Mouse (Mus musculus): ENCODE results near the gene Rnf227. TPM values are rescaled to one million over a fixed set of nuclear protein-coding genes. Genes with fewer than 3 reads are reported as not detected.
"Not testable (repeated sequence)": the region's sequence is repeated elsewhere in the genome, so short reads cannot be mapped to it uniquely, and the experiment has no call there.

The Rnf227 gene
- polyA plus RNA-seq, 1 experiment from 2014 or later: 15.2 TPM

DNA sequence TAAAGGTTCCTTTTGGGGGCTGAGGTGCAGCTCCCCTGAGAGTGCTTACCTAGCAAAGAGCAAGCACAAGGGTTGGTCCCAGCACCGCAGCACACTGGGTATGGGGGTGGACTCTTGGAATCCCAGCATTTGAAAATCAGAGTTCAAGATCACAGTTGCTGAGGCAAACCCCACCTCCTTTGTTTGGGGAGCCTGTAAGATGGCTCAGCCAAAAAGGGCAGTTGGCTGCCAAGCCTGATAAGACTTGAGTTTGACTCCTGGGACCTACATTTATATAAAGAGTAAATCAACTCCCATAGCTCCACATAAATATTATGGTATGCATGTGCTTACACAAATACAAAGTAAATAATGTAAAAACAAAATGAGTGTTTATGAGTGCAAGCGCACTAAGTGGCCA lies 34.2 kb upstream of the Rnf227 start:
- Histone ChIP-seq H3K9me3 (ENCODE audit: low read depth, low read length) (no peaks in the 10 kb centered on the region), H3K4me2 (no peak overlapping the region), H3K4me1 (ENCODE audit: insufficient read depth) (no peaks in the 10 kb centered on the region), H3K27me3 (ENCODE audit: insufficient read depth, low read length) (no peaks in the 10 kb centered on the region), H3K36me3 (ENCODE audit: insufficient read depth) (peaks cover 94% of the 10 kb centered on the region), H3K9ac (no peak overlapping the region), H3K4me3 (ENCODE audit: low read depth, low read length) (no peak overlapping the region), H3K27ac (ENCODE audit: low read depth) (no peak overlapping the region)
- no peak for ATAC-seq (ENCODE audit: insufficient read depth)
- WGBS: 89% methylated on average over 2 of the region's 2 CpGs
- no peak for TF ChIP-seq CTCF (IDR thresholded peaks at IDR 0.05; ENCODE audit: low read depth)
- no peak for DNase-seq

DNA sequence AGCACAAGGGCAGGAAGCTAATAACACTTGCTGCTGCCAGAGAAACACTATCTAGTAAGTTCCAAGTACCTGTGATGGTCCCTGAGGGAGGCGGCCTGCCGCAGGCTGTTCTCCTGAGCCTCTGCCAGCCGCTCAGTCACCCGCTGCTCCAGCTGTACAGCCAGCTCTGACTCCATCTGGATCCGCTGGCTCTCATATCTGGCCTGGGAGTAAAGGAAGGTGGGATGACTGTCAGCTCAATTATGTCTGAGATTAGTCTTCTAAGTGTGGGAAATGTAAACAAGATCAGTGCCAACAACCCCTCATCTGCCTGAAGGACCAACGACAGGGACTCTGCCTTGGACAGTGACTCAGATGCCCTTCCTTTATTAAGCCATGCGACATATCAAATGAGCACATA lies 29.0 kb upstream of the Rnf227 start:
- 74% methylated on average over 7 of the region's 7 CpGs for WGBS
- Histone ChIP-seq H3K4me1 (ENCODE audit: insufficient read depth) (no peaks in the 10 kb centered on the region), H3K9ac (no peak overlapping the region), H3K27ac (ENCODE audit: low read depth) (no peak overlapping the region), H3K36me3 (ENCODE audit: insufficient read depth) (peaks cover 81% of the 10 kb centered on the region), H3K4me2 (no peak overlapping the region), H3K9me3 (ENCODE audit: low read depth, low read length) (no peaks in the 10 kb centered on the region), H3K27me3 (ENCODE audit: insufficient read depth, low read length) (no peaks in the 10 kb centered on the region), H3K4me3 (ENCODE audit: low read depth, low read length) (no peak overlapping the region)
- no peak for TF ChIP-seq CTCF (IDR thresholded peaks at IDR 0.05; ENCODE audit: low read depth)
- DNase-seq: no peak
- no peak for ATAC-seq (ENCODE audit: insufficient read depth)

DNA sequence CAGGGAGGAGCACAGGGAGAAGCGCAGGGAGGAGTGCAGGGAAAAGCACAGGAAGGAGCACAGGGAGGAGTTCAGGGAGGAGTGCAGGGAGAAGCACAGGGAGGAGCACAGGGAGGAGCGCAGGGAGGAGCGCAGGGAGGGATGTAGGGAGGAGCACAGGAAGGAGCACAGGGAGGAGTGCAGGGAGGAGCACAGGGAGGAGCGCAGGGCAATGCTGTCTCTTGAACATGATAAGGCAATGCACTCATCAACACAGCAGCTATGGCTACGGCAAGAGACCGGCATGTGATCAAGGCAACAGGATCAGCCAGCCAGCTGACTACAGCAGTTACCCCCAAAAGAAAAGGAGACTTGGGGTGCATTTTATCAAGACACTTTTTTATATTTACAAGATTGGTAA lies 23.9 kb upstream of the Rnf227 start:
- Histone ChIP-seq H3K4me3 (ENCODE audit: low read depth, low read length) (no peak overlapping the region), H3K27me3 (ENCODE audit: insufficient read depth, low read length) (no peaks in the 10 kb centered on the region), H3K9ac (no peak overlapping the region), H3K9me3 (ENCODE audit: low read depth, low read length) (no peaks in the 10 kb centered on the region), H3K36me3 (ENCODE audit: insufficient read depth) (peaks cover 72% of the 10 kb centered on the region), H3K27ac (ENCODE audit: low read depth) (no peak overlapping the region), H3K4me1 (ENCODE audit: insufficient read depth) (no peaks in the 10 kb centered on the region), H3K4me2 (no peak overlapping the region)
- WGBS: 97% methylated on average over 6 of the region's 6 CpGs
- DNase-seq: no peak
- TF ChIP-seq CTCF (IDR thresholded peaks at IDR 0.05; ENCODE audit: low read depth): no peak
- ATAC-seq (ENCODE audit: insufficient read depth): no peak

DNA sequence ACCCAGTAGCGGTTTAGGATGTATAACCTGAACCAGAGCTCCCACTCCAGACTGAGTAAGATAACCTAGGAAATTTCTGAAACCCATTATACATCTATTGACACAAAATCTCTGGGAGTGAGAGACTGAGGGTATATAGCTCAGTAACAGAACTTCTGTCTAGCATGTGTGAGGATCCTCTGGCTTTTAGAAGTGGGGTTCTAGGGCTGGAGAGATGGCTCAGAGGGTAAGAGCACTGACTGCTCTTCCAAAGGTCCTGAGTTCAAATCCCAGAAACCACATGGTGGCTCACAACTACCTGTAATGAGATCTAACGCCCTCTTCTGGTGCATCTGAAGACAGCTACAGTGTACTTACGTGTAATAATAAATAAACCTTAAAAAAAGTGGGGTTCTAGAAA lies 22.3 kb upstream of the Rnf227 start:
- H3K4me2 ChIP-seq; H3K9ac ChIP-seq; H3K27me3 ChIP-seq (ENCODE audit: insufficient read depth, low read length); H3K4me3 ChIP-seq (ENCODE audit: low read depth, low read length); H3K27ac ChIP-seq (ENCODE audit: low read depth); H3K9me3 ChIP-seq (ENCODE audit: low read depth, low read length); ATAC-seq (ENCODE audit: insufficient read depth); DNase-seq: not testable (repeated sequence)
- Histone ChIP-seq H3K36me3 (ENCODE audit: insufficient read depth) (peaks cover 64% of the 10 kb centered on the region), H3K4me1 (ENCODE audit: insufficient read depth) (peaks cover 14% of the 10 kb centered on the region)
- 87% methylated on average over 3 of the region's 3 CpGs for WGBS

DNA sequence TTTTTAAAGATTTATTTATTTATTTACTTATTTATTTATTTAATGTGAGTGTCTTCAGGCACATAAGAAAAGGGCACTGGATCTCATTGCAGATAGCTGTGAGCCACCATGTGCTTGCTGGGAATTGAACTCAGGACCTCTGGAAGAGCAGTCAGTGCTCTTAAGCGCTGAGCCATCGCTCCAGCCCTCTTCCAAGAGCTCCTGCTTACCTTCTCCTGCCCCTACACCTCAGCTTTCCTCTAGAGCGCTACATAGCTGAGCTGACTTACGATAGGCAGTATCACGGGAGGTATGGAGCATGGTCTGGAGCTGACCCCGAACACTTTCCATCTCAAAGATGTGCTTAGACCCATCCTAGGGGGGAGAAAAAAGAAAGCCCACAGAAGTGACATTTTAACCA lies 18.7 kb upstream of the Rnf227 start:
- H3K9me3 ChIP-seq (ENCODE audit: low read depth, low read length): no peaks in the 10 kb centered on the region
- no peak overlapping the region for H3K27ac ChIP-seq (ENCODE audit: low read depth)
- no peak for DNase-seq
- WGBS: 88% methylated on average over 6 of the region's 6 CpGs
- H3K36me3 ChIP-seq (ENCODE audit: insufficient read depth): peaks cover 42% of the 10 kb centered on the region
- H3K9ac ChIP-seq: peak overlapping the region; percentile 82
- H3K4me1 ChIP-seq (ENCODE audit: insufficient read depth): peaks cover 19% of the 10 kb centered on the region
- H3K4me2 ChIP-seq: peak overlapping the region; percentile 76
- ATAC-seq (ENCODE audit: insufficient read depth): no peak
- TF ChIP-seq CTCF (IDR thresholded peaks at IDR 0.05; ENCODE audit: low read depth): no peak
- no peak overlapping the region for H3K4me3 ChIP-seq (ENCODE audit: low read depth, low read length)
- peaks cover 3% of the 10 kb centered on the region for H3K27me3 ChIP-seq (ENCODE audit: insufficient read depth, low read length)

DNA sequence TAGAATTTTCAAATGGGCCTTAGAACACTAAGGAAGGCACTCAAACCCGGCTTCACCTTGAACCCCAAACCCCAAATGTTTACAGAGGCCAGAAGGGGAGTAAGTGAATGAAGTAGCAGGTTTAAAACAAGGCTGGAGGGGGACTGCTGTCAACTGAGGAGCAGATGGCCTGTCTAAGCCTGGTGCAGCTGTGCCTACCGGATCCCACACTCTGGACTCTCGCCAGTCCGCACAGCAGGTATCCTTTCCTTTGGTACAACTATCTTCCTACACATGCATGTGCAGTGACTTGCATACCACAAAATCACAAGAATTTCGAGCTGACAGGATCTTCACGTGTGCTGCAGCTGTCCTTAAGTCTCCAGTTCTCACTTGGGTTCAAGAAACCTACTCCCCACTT lies 18.3 kb upstream of the Rnf227 start:
- H3K9ac ChIP-seq: peak overlapping the region; percentile 82
- peak overlapping the region; percentile 76 for H3K4me2 ChIP-seq
- peaks cover 7% of the 10 kb centered on the region for H3K27me3 ChIP-seq (ENCODE audit: insufficient read depth, low read length)
- 62% methylated on average over 6 of the region's 6 CpGs for WGBS
- no peak overlapping the region for H3K27ac ChIP-seq (ENCODE audit: low read depth)
- no peak for TF ChIP-seq CTCF (IDR thresholded peaks at IDR 0.05; ENCODE audit: low read depth)
- H3K36me3 ChIP-seq (ENCODE audit: insufficient read depth): peaks cover 38% of the 10 kb centered on the region
- H3K4me1 ChIP-seq (ENCODE audit: insufficient read depth): peaks cover 20% of the 10 kb centered on the region
- H3K4me3 ChIP-seq (ENCODE audit: low read depth, low read length): peak overlapping the region; percentile 61
- H3K9me3 ChIP-seq (ENCODE audit: low read depth, low read length): no peaks in the 10 kb centered on the region
- ATAC-seq (ENCODE audit: insufficient read depth) (no peak), DNase-seq (no peak)

DNA sequence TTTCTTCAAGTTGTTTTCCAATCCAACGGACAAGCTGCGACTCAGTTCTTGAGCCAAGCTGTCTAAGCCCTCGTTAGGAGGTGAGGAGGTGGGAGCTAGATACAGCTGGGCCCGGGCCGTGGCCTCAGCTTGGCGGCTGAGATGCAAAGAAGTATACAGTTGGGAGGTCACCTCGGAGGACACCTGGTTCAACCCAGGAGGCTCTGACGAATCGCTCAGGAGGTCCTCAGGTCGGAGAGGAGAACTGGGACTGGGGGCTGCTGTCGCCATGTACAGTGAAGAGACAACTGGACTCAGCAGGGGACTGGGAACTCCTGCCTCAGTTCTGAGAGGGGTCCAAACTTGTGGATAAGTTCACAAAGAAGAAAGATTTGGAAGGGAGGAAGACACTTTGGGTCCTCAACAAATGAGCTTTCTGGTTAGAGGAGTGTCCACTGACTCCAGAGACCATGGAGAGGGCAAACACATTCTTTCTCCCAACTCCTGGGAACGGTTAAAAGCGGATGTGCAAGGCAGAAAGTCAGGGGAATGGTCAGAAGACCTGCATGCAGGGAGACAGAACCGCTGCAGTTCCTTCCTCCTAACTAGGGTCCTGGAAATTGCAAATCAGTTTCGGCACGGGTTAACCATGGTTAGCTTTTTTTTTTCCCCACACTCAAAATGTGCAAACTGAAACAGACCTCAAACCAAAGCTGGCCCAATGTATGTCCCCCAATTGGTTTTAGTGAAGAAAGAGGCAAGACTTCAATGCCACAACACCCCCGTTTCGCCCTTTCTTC lies 17.4 kb upstream of the Rnf227 start:
- 10% methylated on average over 18 of the region's 18 CpGs for WGBS
- H3K36me3 ChIP-seq (ENCODE audit: insufficient read depth): peaks cover 32% of the 10 kb centered on the region
- H3K4me1 ChIP-seq (ENCODE audit: insufficient read depth): peaks cover 20% of the 10 kb centered on the region
- no peak for TF ChIP-seq CTCF (IDR thresholded peaks at IDR 0.05; ENCODE audit: low read depth)
- H3K27me3 ChIP-seq (ENCODE audit: insufficient read depth, low read length): peaks cover 16% of the 10 kb centered on the region
- ATAC-seq (ENCODE audit: insufficient read depth) (no peak), DNase-seq (peak; percentile 45)
- H3K9ac ChIP-seq: peak overlapping the region; percentile 82
- peak overlapping the region; percentile 84 for H3K27ac ChIP-seq (ENCODE audit: low read depth)
- H3K4me3 ChIP-seq (ENCODE audit: low read depth, low read length): peak overlapping the region; percentile 61
- H3K9me3 ChIP-seq (ENCODE audit: low read depth, low read length): no peaks in the 10 kb centered on the region
- peak overlapping the region; percentile 76 for H3K4me2 ChIP-seq
